Mouse (Mus musculus) left cerebral cortex, adult 9 months (tissue): ENCODE measurements at regions not wholly inside any gene's neighbourhood (a gene's known extent, or its start where the extent isn't known, plus 50 kb on each side); places are given as distances from the start of the nearest gene placed in this dataset.

Experiments used
- DNase-seq, 2 experiments: peaks; one replicate each; pipeline ENCODE4 v3.0.0; 2022; ENCODE audit warnings: low spot score in 2 of 2

DNA sequence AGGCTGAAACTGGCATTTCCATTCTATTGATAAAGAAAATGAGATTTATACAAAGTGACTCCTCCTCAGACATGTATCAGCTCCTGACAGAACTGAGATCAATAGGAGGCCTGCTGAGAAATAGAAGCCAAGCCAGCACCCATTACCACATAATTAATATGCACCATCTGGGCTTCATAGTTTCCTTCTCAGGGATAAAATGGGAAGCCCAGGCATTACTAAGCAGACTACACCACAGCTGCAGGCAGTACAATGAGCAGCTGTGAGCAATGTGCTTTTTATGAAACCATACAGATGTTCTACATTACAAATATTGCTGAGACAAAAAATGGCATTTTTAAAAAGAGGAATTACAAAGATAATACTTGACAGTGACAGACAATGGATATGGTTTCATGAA lies 950.1 kb downstream of the Otol1 start:
- no peak for DNase-seq

DNA sequence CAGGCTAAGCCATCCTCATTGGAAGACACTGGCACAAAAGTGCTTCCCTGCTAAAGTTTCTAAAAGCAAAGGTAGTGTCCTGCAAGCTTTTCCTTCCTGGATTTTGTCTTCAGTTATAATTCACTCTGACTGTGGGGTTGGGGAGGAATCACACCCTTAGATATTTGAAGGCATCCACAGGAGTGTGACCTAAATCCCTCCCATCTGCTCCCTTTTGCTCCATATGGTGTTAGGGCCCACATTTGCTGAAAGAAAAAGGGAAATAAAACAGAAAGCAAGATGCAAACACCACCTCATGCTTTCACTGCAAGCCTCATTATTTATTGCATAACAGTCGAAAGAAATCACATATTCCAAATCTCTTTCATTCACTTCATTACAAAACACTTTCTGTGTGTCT lies 955.1 kb downstream of the Otol1 start:
- DNase-seq, result peak in 1 of 2 experiments; percentile 41

DNA sequence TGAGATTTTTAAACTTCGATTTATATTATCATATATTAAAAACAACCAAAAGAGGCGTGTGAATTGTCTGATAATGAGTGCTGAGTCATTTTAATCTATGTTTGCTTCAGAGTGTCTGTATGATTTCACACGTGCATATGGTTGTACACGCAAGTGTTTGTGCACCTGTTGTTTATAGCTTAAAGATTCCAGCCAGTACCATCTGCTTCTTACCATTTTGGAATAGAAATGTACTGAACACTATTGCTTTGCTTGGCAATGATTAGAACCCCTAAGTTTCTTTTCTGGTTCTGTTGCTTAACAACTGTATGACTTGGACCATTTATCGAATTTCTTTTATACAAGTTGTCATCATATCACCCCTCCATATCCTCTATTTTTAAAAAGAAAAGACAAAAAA lies 969.5 kb downstream of the Otol1 start:
- DNase-seq, result peak in 1 of 2 experiments; percentile 17

DNA sequence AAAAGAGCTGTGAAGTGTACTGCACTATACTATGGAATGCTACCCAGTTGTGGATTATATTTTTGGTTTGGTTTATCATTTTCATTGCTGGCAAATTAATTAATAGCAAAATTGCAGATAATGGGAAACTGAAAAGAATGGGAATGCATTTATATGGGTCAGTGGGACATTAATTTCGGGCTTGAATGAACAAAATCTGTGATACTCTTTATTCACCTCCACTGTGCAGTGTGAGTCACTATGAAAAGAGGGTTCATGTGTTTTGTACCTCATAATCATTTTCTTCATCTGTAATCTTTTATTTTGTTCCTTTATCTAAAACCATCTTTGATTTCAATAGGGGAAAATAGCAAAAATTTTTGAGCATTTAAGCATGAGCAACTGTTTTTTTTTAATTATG lies 983.5 kb downstream of the Otol1 start:
- no peak for DNase-seq

DNA sequence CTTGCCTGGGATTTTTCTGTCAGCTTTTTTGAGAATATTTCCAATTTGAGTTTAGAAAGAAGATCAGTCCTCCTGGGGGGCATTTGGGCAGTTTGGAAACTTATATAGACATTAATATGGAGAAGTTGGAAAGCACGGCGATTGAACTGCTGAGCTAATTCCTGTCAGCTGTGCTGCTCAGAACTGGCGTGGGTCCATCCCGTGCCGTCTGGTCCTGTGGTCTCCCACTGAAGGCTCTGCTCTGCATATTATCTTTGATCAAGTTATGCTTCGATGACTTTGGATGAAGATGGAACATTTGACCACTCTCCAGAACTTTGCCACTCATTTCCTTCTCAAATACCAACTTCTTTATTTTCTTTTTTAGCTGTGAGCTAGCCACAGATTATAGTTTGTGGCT lies 995.6 kb downstream of the Otol1 start:
- DNase-seq, result no peak
